Mouse (Mus musculus) lung, postnatal 0 days (tissue): Measurements from ENCODE around the gene Casp9. TPM values are rescaled to one million over a fixed set of nuclear protein-coding genes. Genes with fewer than 3 reads are reported as not detected.
A peak's percentile ranks its signal among the peaks of the same experiment; 100 is the strongest.

Experiments
- ATAC-seq: fragments of 200-750 bp; cut with Nextera tagmentation; 2 replicates; pipeline ENCODE4 v1.8.0; 2017; ENCODE audit warnings: moderate library complexity
- DNase-seq: peaks from one replicate; pipeline ENCODE4 v3.0.0-alpha.2; 2016; ENCODE audit warnings: low spot score
- H3K27ac ChIP-seq: fragments of 300-500 bp; sonication (generic); 2 replicates; pipeline ENCODE4 v1.5.1; 2014; ENCODE audit warnings: antibody characterized with exemption, mild to moderate bottlenecking, low read length, mixed read lengths
- H3K27me3 ChIP-seq: fragments of 300-500 bp; sonication (generic); replicated peaks from 2 replicates; pipeline ENCODE4 v1.6.1; 2014; ENCODE audit warnings: low read length, mixed read lengths; ENCODE audit not compliant: insufficient read depth
- H3K36me3 ChIP-seq: fragments of 300-500 bp; sonication (generic); 2 replicates; pipeline ENCODE4 v1.6.1; 2014; ENCODE audit warnings: low read length, mixed read lengths; ENCODE audit not compliant: insufficient read depth
- H3K4me1 ChIP-seq: fragments of 300-500 bp; sonication (generic); 2 replicates; pipeline ENCODE4 v1.6.1; 2014; ENCODE audit warnings: antibody characterized with exemption, low read depth, low read length, mixed read lengths; ENCODE audit not compliant: insufficient read depth
- H3K4me2 ChIP-seq: fragments of 300-500 bp; sonication (generic); replicated peaks from 2 replicates; pipeline ENCODE4 v1.6.1; 2014; ENCODE audit warnings: low read depth, mild to moderate bottlenecking, low read length, moderate library complexity, mixed read lengths
- H3K4me3 ChIP-seq: fragments of 300-500 bp; sonication (generic); 2 replicates; pipeline ENCODE4 v1.5.1; 2014; ENCODE audit warnings: low read depth, low read length
- H3K9ac ChIP-seq: fragments of 300-500 bp; sonication (generic); replicated peaks from 2 replicates; pipeline ENCODE4 v1.6.1; 2014; ENCODE audit warnings: low read depth, mild to moderate bottlenecking
- H3K9me3 ChIP-seq: fragments of 300-500 bp; sonication (generic); 2 replicates; pipeline ENCODE4 v1.6.1; 2016; ENCODE audit warnings: low read length, mixed read lengths
- CTCF ChIP-seq: IDR thresholded peaks from 2 replicates; pipeline ENCODE4 v1.5.1; 2016; ENCODE audit warnings: antibody characterized with exemption, mild to moderate bottlenecking
- EP300 ChIP-seq: IDR thresholded peaks from 2 replicates; pipeline ENCODE4 v1.6.1; 2016; ENCODE audit warnings: antibody characterized with exemption, mild to moderate bottlenecking, control low read depth
- WGBS: fragments of 180-500 bp; shearing (Covaris S2); extraction: QIAGEN DNeasy Blood & Tissue Kit; methylation state at CpG from one replicate; pipeline ENCODE4 v1.1.7; 2014; 5-methylcytosine and 5-hydroxymethylcytosine counted together
- polyA plus RNA-seq: library from polyadenylated mRNA; unstranded; fragments of >200 nt; fragmentation: Nextera tagmentation; extraction: Ambion mirVana; gene quantifications from 2 replicates; pipeline ENCODE4 v1.2.1, GENCODE M21; 2015

Gene Casp9
- polyA plus RNA-seq, 1 experiment from 2014 or later: 20.2 TPM

GRCm38 (mm10) chr4:141789564-141790218 lies 3.7 kb upstream of the Casp9 start:
- peak overlapping the region; percentile 84 for H3K4me2 ChIP-seq
- WGBS: 32% methylated on average over 3 of the region's 3 CpGs

GRCm38 (mm10) chr4:141790524-141790990 lies 2.9 kb upstream of the Casp9 start, which contains the start of gene Dnajc16:
Gene Dnajc16, minus strand, starts transcription at chr4:141790931.
- Histone ChIP-seq H3K4me2 (peak within 1 kb of the TSS; percentile 84), H3K36me3 (no peaks in the 10 kb centered on the region), H3K4me1 (peaks cover 6% of the 10 kb centered on the region), H3K9me3 (no peaks in the 10 kb centered on the region), H3K9ac (peak within 1 kb of the TSS; percentile 82), H3K27ac (peak within 1 kb of the TSS; percentile 84), H3K4me3 (peak within 1 kb of the TSS; percentile 84), H3K27me3 (no peaks in the 10 kb centered on the region)
- WGBS: 3% methylated on average over 42 of the region's 42 CpGs
- TF ChIP-seq EP300 (peak; percentile 73; the same call in 1 of the 2 replicates), CTCF (peak; percentile 5; the same call in 1 of the 2 replicates)
- DNase-seq (peak; percentile 99), ATAC-seq (peak; percentile 77)

More at GRCm38 (mm10) chr4:141789564-141790218, 3.7 kb upstream of the Casp9 start:
- Histone ChIP-seq H3K4me3 (peak overlapping the region; percentile 84), H3K27me3 (no peaks in the 10 kb centered on the region), H3K4me1 (peaks cover 6% of the 10 kb centered on the region), H3K36me3 (peaks cover 6% of the 10 kb centered on the region; the same call in 1 of the 2 replicates), H3K9me3 (no peaks in the 10 kb centered on the region), H3K27ac (peak overlapping the region; percentile 84), H3K9ac (peak overlapping the region; percentile 82)
- ATAC-seq (no peak), DNase-seq (no peak)
- TF ChIP-seq EP300 (no peak), CTCF (no peak)

GRCm38 (mm10) chr4:141791486-141791885 lies 1.9 kb upstream of the Casp9 start:
- no peak overlapping the region for H3K4me3 ChIP-seq
- no peak overlapping the region for H3K4me2 ChIP-seq
- no peak for DNase-seq
- H3K27me3 ChIP-seq: no peaks in the 10 kb centered on the region
- no peak overlapping the region for H3K9ac ChIP-seq
- ATAC-seq: no peak
- no peak overlapping the region for H3K27ac ChIP-seq
- H3K9me3 ChIP-seq: no peaks in the 10 kb centered on the region
- peaks cover 2% of the 10 kb centered on the region; the same call in 1 of the 2 replicates for H3K36me3 ChIP-seq
- TF ChIP-seq EP300 (no peak), CTCF (no peak)
- 88% methylated on average over 7 of the region's 7 CpGs for WGBS
- H3K4me1 ChIP-seq: peaks cover 6% of the 10 kb centered on the region

DNA sequence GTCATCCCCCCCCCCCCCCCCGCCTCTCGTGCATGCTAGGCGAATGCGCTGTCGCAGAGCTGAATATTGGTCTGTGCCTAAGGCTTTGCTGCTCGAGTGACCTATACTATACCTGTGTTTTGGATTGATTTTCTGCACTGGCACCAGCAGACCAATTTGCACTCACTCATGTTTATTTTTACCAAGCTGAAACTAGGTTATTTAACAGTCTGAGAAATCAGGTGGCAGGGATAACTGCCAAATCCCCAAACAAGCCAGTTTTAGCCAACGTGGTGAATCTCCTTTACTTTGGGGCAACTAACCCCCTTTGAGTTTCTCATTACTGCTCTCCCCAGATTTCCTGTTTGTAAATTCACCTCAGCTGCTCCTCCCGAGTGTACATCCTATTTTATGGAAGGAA lies 1.5 kb upstream of the Casp9 start:
- 75% methylated on average over 8 of the region's 8 CpGs for WGBS
- no peak overlapping the region for H3K27ac ChIP-seq
- H3K4me3 ChIP-seq: no peak overlapping the region
- DNase-seq: no peak
- ATAC-seq: no peak
- H3K9me3 ChIP-seq: no peaks in the 10 kb centered on the region
- TF ChIP-seq CTCF (no peak), EP300 (no peak)
- H3K27me3 ChIP-seq: no peaks in the 10 kb centered on the region
- no peak overlapping the region for H3K9ac ChIP-seq
- peaks cover 4% of the 10 kb centered on the region for H3K4me1 ChIP-seq
- H3K36me3 ChIP-seq: peaks cover 5% of the 10 kb centered on the region; the same call in 1 of the 2 replicates
- H3K4me2 ChIP-seq: no peak overlapping the region

DNA sequence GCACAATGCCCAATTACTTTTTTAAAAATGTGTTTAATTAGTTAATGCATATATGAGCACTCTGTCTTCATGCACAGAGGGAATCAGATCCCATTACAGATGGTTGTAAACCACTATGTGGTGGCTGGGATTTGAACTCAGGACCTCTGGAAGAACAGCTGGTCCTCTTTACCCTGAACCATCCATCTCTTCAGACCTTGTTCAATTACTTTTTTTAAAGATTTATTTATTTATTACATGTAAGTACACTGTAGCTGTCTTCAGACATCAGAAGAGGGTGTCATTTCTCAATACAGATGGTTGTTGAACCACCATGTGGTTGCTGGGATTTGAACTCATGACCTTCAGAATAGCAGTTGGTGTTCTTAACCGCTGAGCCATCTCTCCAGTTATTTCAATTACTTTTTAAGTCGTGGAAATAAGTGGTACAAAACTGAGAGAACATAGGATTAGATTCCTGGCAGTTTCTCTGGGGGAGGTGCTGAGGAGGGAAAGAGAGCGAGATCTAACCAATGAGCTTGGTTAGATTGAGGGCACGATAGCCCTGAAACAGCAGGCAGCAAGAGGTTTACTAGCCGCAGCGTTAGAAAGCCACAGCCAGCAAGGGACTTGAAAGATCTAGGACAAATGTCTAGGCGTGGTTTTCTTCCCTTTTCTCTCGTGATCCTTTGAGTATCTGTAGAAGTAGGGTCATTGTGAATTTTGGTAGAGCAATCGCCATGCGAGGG lies 694 bp upstream of the Casp9 start:
- Histone ChIP-seq H3K9me3 (no peaks in the 10 kb centered on the region), H3K27me3 (no peaks in the 10 kb centered on the region), H3K27ac (peak overlapping the region; percentile 89), H3K36me3 (peaks cover 5% of the 10 kb centered on the region; the same call in 1 of the 2 replicates), H3K4me1 (peaks cover 3% of the 10 kb centered on the region; the same call in 1 of the 2 replicates), H3K4me2 (peak overlapping the region; percentile 58), H3K9ac (peak overlapping the region; percentile 20; the same call in 1 of the 2 replicates), H3K4me3 (peak overlapping the region; percentile 58)
- no peak for TF ChIP-seq CTCF
- ATAC-seq: no peak
- 12% methylated on average over 10 of the region's 10 CpGs for WGBS
- DNase-seq: no peak

GRCm38 (mm10) chr4:141794152-141794535 lies 732 bp downstream of the Casp9 start:
- Histone ChIP-seq H3K4me1 (peaks cover 3% of the 10 kb centered on the region; the same call in 1 of the 2 replicates), H3K27ac (peak overlapping the region; percentile 89), H3K4me2 (peak overlapping the region; percentile 58), H3K27me3 (no peaks in the 10 kb centered on the region), H3K9me3 (no peaks in the 10 kb centered on the region), H3K4me3 (peak overlapping the region; percentile 58), H3K9ac (peak overlapping the region; percentile 43), H3K36me3 (peaks cover 5% of the 10 kb centered on the region; the same call in 1 of the 2 replicates)
- TF ChIP-seq EP300 (0 out of 2 replicates have a peak, but pooled peaks have one; percentile 16), CTCF (no peak)
- DNase-seq (peak; percentile 80), ATAC-seq (no peak)
- 3% methylated on average over 5 of the region's 5 CpGs for WGBS
